Mouse (Mus musculus): ENCODE data around the gene Pald1. TPM values are rescaled to one million over a fixed set of nuclear protein-coding genes. Genes with fewer than 3 reads are reported as not detected.

Pald1 gene
- polyA plus RNA-seq, 1 experiment from 2014 or later = 19.6 TPM

DNA sequence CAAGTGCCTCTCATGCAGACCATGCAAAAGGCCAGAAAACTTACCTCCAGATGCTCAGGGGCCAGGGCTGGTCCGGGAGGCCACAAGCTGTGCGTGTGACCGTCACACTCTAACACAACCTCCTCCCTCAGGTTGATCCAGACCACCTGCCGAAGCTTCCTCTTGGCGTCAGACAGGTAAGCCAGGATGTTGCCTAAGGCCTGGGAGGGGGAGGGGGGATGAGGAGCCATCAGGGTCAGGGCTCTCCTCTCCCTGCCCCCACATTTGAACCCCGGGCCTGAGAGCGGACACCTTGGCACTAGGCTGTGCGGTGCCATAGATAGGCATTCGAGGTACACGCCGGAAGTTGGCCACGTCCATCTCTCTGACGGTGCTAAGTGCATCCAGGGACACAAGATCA, 40.6 kb downstream of the Pald1 start:
- ATAC-seq (replicated peaks; ENCODE audit: low FRiP score, low TSS enrichment, low read depth) = no peak

DNA sequence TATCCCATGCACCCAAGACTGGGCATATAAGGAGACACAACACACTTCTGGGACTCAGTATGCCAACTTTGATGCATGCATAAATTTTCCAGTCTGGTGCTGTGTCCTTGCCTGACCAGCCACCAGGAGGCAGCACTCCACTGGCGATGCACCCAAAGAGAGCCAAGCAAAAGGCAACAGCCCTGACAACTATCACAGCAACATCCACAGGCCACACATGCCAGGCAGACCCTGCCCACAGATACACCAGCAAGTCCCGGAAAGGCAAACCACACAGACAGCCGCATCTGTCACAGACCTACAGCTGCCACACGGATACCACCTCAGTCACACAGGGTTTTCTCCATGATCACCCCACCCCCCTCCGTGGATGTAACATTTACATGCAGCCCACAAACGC, 41.8 kb downstream of the Pald1 start:
- DNase-seq (ENCODE audit: low spot score) = peak; percentile 85
- WGBS = 68% methylated on average over 6 of the region's 6 CpGs
- Histone ChIP-seq H3K4me1 (replicated peaks; ENCODE audit: control insufficient read depth, insufficient read depth, low read length) (peaks cover 7% of the 10 kb centered on the region), H3K9me3 (ENCODE audit: control insufficient read depth, low read length) (no peaks in the 10 kb centered on the region), H3K27me3 (replicated peaks; ENCODE audit: control insufficient read depth, insufficient read depth, low read length) (no peaks in the 10 kb centered on the region), H3K27ac (ENCODE audit: low read depth) (no peak overlapping the region), H3K9ac (ENCODE audit: low read length) (no peak overlapping the region), H3K4me2 (ENCODE audit: low read length) (no peak overlapping the region), H3K36me3 (ENCODE audit: control insufficient read depth, insufficient read depth, low read length) (peaks cover 18% of the 10 kb centered on the region), H3K4me3 (ENCODE audit: low read depth, low read length) (no peak overlapping the region)
- ATAC-seq (replicated peaks; ENCODE audit: low FRiP score, low TSS enrichment, low read depth) = no peak; the same call in 1 of the 2 replicates

More for the DNA sequence above, 40.6 kb downstream of the Pald1 start:
- no peaks in the 10 kb centered on the region for H3K27me3 ChIP-seq (replicated peaks; ENCODE audit: control insufficient read depth, insufficient read depth, low read length)
- H3K4me2 ChIP-seq (ENCODE audit: low read length) = no peak overlapping the region
- peaks cover 18% of the 10 kb centered on the region for H3K36me3 ChIP-seq (ENCODE audit: control insufficient read depth, insufficient read depth, low read length)
- H3K9ac ChIP-seq (ENCODE audit: low read length) = no peak overlapping the region
- no peak overlapping the region for H3K4me3 ChIP-seq (ENCODE audit: low read depth, low read length)
- H3K27ac ChIP-seq (ENCODE audit: low read depth) = no peak overlapping the region
- 91% methylated on average over 13 of the region's 13 CpGs for WGBS
- H3K4me1 ChIP-seq (replicated peaks; ENCODE audit: control insufficient read depth, insufficient read depth, low read length) = peaks cover 15% of the 10 kb centered on the region
- H3K9me3 ChIP-seq (ENCODE audit: control insufficient read depth, low read length) = no peaks in the 10 kb centered on the region
- DNase-seq (ENCODE audit: low spot score) = no peak

DNA sequence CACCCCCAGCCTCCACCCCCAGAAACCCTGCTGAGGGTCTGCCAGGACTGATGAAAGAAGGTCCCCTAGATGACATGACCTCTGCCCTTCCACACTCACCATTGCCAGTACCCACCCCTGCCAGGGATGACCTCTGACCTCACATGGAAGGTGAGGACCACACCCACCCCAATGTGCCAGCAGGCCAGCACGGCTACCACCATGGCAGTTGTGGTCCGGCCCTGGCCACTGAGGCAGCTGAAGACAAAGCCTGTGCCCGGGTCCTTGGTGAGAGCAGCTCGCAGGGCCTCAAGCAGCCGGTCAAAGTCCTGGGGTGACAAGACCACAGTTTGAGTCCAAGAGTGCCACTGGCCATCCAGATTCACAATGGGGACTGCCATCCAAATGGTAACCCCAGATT, 42.3 kb downstream of the Pald1 start:
- DNase-seq (ENCODE audit: low spot score) (no peak), ATAC-seq (replicated peaks; ENCODE audit: low FRiP score, low TSS enrichment, low read depth) (no peak)
- H3K9ac ChIP-seq (ENCODE audit: low read length) = no peak overlapping the region
- H3K27me3 ChIP-seq (replicated peaks; ENCODE audit: control insufficient read depth, insufficient read depth, low read length) = no peaks in the 10 kb centered on the region
- 89% methylated on average over 5 of the region's 5 CpGs for WGBS
- H3K36me3 ChIP-seq (ENCODE audit: control insufficient read depth, insufficient read depth, low read length) = peaks cover 18% of the 10 kb centered on the region
- H3K4me2 ChIP-seq (ENCODE audit: low read length) = no peak overlapping the region
- H3K4me3 ChIP-seq (ENCODE audit: low read depth, low read length) = no peak overlapping the region
- no peak overlapping the region for H3K27ac ChIP-seq (ENCODE audit: low read depth)
- H3K4me1 ChIP-seq (replicated peaks; ENCODE audit: control insufficient read depth, insufficient read depth, low read length) = peaks cover 2% of the 10 kb centered on the region; the same call in 1 of the 2 replicates
- no peaks in the 10 kb centered on the region for H3K9me3 ChIP-seq (ENCODE audit: control insufficient read depth, low read length)

DNA sequence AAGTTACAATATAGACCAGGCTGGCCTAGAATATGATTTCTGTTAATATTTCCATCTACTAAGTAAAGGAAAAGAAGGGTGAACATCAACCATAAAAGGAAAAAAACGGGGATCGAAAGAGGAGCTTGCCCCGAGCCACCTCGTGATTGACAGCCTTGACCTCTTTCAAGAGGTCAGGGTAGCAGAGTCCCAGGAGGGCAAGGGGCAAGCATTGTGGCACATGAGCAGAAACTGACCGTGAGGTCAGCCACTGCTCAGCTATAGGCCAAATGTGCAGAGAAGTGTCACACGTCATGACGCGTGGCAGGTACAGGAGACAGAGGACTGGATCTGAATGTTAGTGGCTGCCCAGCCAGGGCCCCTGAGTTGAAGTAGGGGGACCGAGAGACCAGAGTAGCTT, 43.1 kb downstream of the Pald1 start:
- H3K36me3 ChIP-seq (ENCODE audit: control insufficient read depth, insufficient read depth, low read length) = peaks cover 18% of the 10 kb centered on the region
- no peaks in the 10 kb centered on the region for H3K4me1 ChIP-seq (replicated peaks; ENCODE audit: control insufficient read depth, insufficient read depth, low read length)
- H3K9me3 ChIP-seq (ENCODE audit: control insufficient read depth, low read length) = no peaks in the 10 kb centered on the region
- no peak overlapping the region for H3K4me3 ChIP-seq (ENCODE audit: low read depth, low read length)
- DNase-seq (ENCODE audit: low spot score) (no peak), ATAC-seq (replicated peaks; ENCODE audit: low FRiP score, low TSS enrichment, low read depth) (no peak)
- WGBS = 77% methylated on average over 9 of the region's 9 CpGs
- H3K27ac ChIP-seq (ENCODE audit: low read depth) = no peak overlapping the region
- no peak overlapping the region for H3K9ac ChIP-seq (ENCODE audit: low read length)
- H3K27me3 ChIP-seq (replicated peaks; ENCODE audit: control insufficient read depth, insufficient read depth, low read length) = no peaks in the 10 kb centered on the region
- no peak overlapping the region for H3K4me2 ChIP-seq (ENCODE audit: low read length)

DNA sequence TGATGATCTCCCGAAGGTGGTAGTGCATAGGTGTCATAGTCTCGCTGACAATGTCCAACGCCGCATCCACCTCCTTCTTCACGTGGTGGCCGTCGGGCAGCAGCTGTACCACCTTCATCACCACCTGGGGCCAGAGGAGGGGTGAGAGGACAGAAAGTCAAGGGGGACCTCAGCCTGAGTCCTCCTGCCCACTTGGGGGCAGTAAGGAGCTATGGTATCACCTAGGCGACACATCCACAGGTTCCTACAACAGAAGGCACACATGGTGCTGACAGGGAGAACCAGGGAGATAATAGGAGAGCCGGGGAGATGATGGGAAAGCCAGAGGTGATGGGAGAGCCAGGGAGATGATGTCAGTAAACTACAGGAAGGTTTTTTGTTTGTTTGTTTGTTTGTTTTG, 44.1 kb downstream of the Pald1 start:
- no peak overlapping the region for H3K4me3 ChIP-seq (ENCODE audit: low read depth, low read length)
- WGBS = 89% methylated on average over 9 of the region's 9 CpGs
- H3K4me1 ChIP-seq (replicated peaks; ENCODE audit: control insufficient read depth, insufficient read depth, low read length) = no peaks in the 10 kb centered on the region
- no peaks in the 10 kb centered on the region for H3K9me3 ChIP-seq (ENCODE audit: control insufficient read depth, low read length)
- H3K36me3 ChIP-seq (ENCODE audit: control insufficient read depth, insufficient read depth, low read length) = peaks cover 18% of the 10 kb centered on the region
- H3K27me3 ChIP-seq (replicated peaks; ENCODE audit: control insufficient read depth, insufficient read depth, low read length) = no peaks in the 10 kb centered on the region
- no peak for ATAC-seq (replicated peaks; ENCODE audit: low FRiP score, low TSS enrichment, low read depth)
- no peak overlapping the region for H3K4me2 ChIP-seq (ENCODE audit: low read length)
- no peak overlapping the region for H3K9ac ChIP-seq (ENCODE audit: low read length)
- H3K27ac ChIP-seq (ENCODE audit: low read depth) = no peak overlapping the region
- no peak for DNase-seq (ENCODE audit: low spot score)

DNA sequence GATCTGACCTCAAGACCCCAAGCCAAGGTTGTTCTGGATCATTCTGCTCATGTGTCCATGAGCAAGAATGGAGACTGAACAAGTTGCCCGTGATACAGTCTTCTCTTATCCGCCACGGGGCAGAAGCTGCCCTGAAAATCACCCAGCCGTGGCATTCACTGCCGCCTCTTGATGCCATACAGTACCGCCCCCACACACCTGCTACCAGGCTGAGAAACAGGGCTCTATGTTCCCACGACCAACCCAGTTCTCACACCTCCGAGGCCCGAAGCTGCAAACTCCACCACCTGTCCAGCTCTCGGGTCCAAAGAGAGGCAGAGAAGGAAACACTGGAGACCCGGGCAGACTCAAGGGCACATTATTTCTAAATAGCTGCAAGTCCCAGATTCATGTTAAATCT, 45.7 kb downstream of the Pald1 start:
- Histone ChIP-seq H3K27me3 (replicated peaks; ENCODE audit: control insufficient read depth, insufficient read depth, low read length) (no peaks in the 10 kb centered on the region), H3K4me1 (replicated peaks; ENCODE audit: control insufficient read depth, insufficient read depth, low read length) (no peaks in the 10 kb centered on the region), H3K27ac (ENCODE audit: low read depth) (no peak overlapping the region), H3K9ac (ENCODE audit: low read length) (no peak overlapping the region), H3K36me3 (ENCODE audit: control insufficient read depth, insufficient read depth, low read length) (peaks cover 21% of the 10 kb centered on the region), H3K4me3 (ENCODE audit: low read depth, low read length) (no peak overlapping the region), H3K4me2 (ENCODE audit: low read length) (no peak overlapping the region), H3K9me3 (ENCODE audit: control insufficient read depth, low read length) (no peaks in the 10 kb centered on the region)
- no peak for ATAC-seq (replicated peaks; ENCODE audit: low FRiP score, low TSS enrichment, low read depth)
- WGBS = 88% methylated on average over 11 of the region's 11 CpGs
- no peak for DNase-seq (ENCODE audit: low spot score)

DNA sequence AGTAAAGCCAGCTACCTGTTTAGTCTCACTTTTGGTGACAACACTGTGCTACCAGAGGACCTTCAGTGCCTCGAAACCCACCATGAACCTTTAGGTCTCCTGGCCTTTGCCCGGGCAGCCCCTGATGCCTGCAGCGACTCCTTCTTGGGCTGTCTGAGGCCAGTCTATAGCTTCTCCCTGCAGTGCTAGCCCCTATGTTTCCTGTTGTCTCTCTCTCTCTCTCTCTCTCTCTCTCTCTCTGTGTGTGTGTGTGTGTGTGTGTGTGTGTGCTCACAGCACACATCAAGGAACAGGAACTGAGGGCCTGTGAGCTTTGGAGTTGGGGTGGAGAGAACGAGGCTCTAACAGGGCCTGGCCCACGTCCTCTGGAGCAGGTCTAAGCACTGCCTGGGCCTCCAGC, 46.7 kb downstream of the Pald1 start:
- H3K4me3 ChIP-seq (ENCODE audit: low read depth, low read length) = no peak overlapping the region
- DNase-seq (ENCODE audit: low spot score) = no peak
- 82% methylated on average over 5 of the region's 5 CpGs for WGBS

DNA sequence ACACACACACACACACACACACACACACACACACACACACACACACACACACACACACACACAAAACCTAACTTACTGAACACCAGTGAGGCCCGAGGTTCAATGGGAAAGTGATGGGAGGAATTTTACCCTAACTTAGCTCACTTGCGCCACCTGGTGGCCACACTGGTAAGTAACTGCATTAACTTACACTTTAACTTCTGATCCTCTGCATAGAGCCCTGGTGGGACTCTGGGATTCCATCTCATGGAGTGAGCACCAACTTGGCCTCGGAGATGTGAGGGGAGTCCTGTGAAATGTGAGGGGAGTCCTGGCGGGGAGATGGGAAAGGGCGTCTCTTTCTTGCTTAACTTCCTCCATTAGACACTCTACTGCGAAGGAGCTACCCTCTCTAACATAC, 47.2 kb downstream of the Pald1 start:
- no peak overlapping the region for H3K4me3 ChIP-seq (ENCODE audit: low read depth, low read length)
- peak; percentile 16; the same call in 1 of the 2 replicates for ATAC-seq (replicated peaks; ENCODE audit: low FRiP score, low TSS enrichment, low read depth)
- WGBS = 29% methylated on average over 6 of the region's 6 CpGs

More for the DNA sequence above, 46.7 kb downstream of the Pald1 start:
- Histone ChIP-seq H3K4me2 (ENCODE audit: low read length) (no peak overlapping the region), H3K27ac (ENCODE audit: low read depth) (no peak overlapping the region), H3K4me1 (replicated peaks; ENCODE audit: control insufficient read depth, insufficient read depth, low read length) (no peaks in the 10 kb centered on the region), H3K36me3 (ENCODE audit: control insufficient read depth, insufficient read depth, low read length) (peaks cover 14% of the 10 kb centered on the region), H3K9ac (ENCODE audit: low read length) (no peak overlapping the region), H3K9me3 (ENCODE audit: control insufficient read depth, low read length) (no peaks in the 10 kb centered on the region), H3K27me3 (replicated peaks; ENCODE audit: control insufficient read depth, insufficient read depth, low read length) (no peaks in the 10 kb centered on the region)
- no peak; the same call in 1 of the 2 replicates for ATAC-seq (replicated peaks; ENCODE audit: low FRiP score, low TSS enrichment, low read depth)

DNA sequence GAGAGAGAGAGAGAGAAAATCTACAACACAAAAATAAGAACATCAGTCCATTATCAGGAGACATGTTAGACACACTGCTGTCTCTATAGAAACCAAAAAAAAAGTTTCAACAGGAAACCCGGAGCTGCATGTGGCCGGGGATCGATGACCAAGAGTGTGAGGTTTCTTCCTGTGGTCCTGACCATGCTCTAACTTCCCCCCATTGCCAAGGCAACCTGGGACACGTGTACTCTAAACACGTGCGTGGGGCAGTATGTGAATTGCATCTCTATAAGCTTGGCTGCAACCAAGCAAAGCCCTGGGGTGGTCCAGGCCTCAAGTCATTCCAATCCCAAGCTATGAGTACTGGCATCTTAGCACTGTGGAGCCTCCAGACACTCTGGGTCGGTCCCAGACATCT, 48.8 kb downstream of the Pald1 start:
- 77% methylated on average over 7 of the region's 7 CpGs for WGBS
- no peak for ATAC-seq (replicated peaks; ENCODE audit: low FRiP score, low TSS enrichment, low read depth)
- Histone ChIP-seq H3K4me2 (ENCODE audit: low read length) (no peak overlapping the region), H3K36me3 (ENCODE audit: control insufficient read depth, insufficient read depth, low read length) (peaks cover 17% of the 10 kb centered on the region; the same call in 1 of the 2 replicates), H3K9ac (ENCODE audit: low read length) (no peak overlapping the region), H3K27me3 (replicated peaks; ENCODE audit: control insufficient read depth, insufficient read depth, low read length) (no peaks in the 10 kb centered on the region), H3K4me3 (ENCODE audit: low read depth, low read length) (no peak overlapping the region), H3K27ac (ENCODE audit: low read depth) (no peak overlapping the region), H3K9me3 (ENCODE audit: control insufficient read depth, low read length) (no peaks in the 10 kb centered on the region), H3K4me1 (replicated peaks; ENCODE audit: control insufficient read depth, insufficient read depth, low read length) (no peaks in the 10 kb centered on the region)
- DNase-seq (ENCODE audit: low spot score) = no peak

More for the DNA sequence above, 47.2 kb downstream of the Pald1 start:
- no peak overlapping the region for H3K4me2 ChIP-seq (ENCODE audit: low read length)
- H3K9me3 ChIP-seq (ENCODE audit: control insufficient read depth, low read length) = no peaks in the 10 kb centered on the region
- peaks cover 18% of the 10 kb centered on the region for H3K36me3 ChIP-seq (ENCODE audit: control insufficient read depth, insufficient read depth, low read length)
- DNase-seq (ENCODE audit: low spot score) = peak; percentile 94
- no peaks in the 10 kb centered on the region for H3K4me1 ChIP-seq (replicated peaks; ENCODE audit: control insufficient read depth, insufficient read depth, low read length)
- H3K9ac ChIP-seq (ENCODE audit: low read length) = no peak overlapping the region
- no peaks in the 10 kb centered on the region for H3K27me3 ChIP-seq (replicated peaks; ENCODE audit: control insufficient read depth, insufficient read depth, low read length)
- no peak overlapping the region for H3K27ac ChIP-seq (ENCODE audit: low read depth)
